Mouse (Mus musculus) C2C12 (cell line): ENCODE results near the gene Sdr39u1.

Experiments
- CTCF ChIP-seq: IDR thresholded peaks from one replicate; pipeline ENCODE4 v1.5.1; 2011; ENCODE audit not compliant: control insufficient read depth, insufficient read depth, insufficient read length
- MAX ChIP-seq: IDR thresholded peaks from one replicate; pipeline ENCODE4 v1.6.1; 2011; ENCODE audit warnings: mild to moderate bottlenecking, control low read depth
- MYOG ChIP-seq: IDR thresholded peaks from one replicate; pipeline ENCODE4 v1.6.1; 2011; ENCODE audit not compliant: control insufficient read depth, insufficient read length; ENCODE audit errors: extremely low read depth
- USF1 ChIP-seq: IDR thresholded peaks from one replicate; pipeline ENCODE4 v1.6.1; 2011; ENCODE audit warnings: low read depth, mild to moderate bottlenecking, control low read depth, moderate library complexity

DNA sequence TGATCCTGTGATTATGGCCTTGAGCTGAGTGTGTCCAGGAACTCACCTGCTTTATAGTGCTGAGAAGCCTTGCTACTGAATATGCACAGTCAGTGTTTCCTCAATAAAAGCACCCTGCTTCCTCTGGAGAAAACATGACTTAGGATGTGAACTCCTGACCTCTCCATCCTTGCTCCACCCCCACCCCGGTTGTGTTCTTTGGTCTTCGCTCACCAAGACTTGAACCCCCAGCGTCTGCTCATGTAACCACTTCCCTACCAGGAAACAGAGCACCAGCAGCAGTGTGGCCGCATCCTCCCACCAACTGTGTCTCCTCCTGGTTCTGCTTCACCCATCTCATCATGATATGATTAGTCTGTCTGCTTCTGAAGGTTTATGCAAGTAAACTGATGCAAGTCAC, 13.3 kb upstream of the Sdr39u1 start:
- TF ChIP-seq USF1: no peak
- no peak for TF ChIP-seq CTCF
- no peak for TF ChIP-seq MAX
- TF ChIP-seq MYOG: no peak
